20 mouse cellular contexts compared by ENCODE assay signal in the genomic region with DNA sequence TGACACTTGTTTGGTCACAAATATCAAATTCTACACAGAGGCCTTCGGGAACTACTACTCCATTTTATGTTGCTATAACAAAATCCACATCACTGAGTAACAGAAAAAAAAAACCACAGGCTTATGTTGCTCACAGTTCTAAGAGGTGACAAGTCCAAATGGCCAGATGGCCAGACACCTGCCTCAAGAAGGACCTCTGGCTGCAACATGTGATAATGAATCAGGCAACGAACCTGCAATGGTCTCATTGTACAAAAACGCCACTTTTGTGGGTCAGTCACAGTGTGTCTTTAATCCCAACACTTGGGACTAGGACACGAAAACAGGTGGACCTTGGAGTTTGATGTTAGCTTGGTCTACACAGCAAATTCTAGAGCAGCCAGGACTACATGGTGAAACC.
"Had no signal": no experiment of that assay in that cellular context is flagged by ENCODE, and none has a peak within 500 bp of the region (broad histone marks: within the 10 kb centered on the region; RNA-seq: fewer than 3 reads in every experiment).

No protein-coding gene starts in this region.

- H3K27ac ChIP-seq: limb, embryonic 12.5 days; limb, embryonic 15.5 days; liver, embryonic 14.5 days; midbrain, embryonic 10.5 days; midbrain, embryonic 13.5 days; stomach, postnatal 0 days had no signal

- H3K27me3 ChIP-seq: limb, embryonic 12.5 days; limb, embryonic 15.5 days; megakaryocyte, embryonic 14.5 days; midbrain, embryonic 13.5 days had no signal

- DNase-seq: kidney, adult 9 months; kidney, postnatal 14 days; kidney, postnatal 4 days; left cerebral cortex, postnatal 4 days; liver, postnatal 0 days; lung, embryonic 14.5 days; lung, postnatal 36 days; right cerebral cortex, adult 18-20 months; right cerebral cortex, postnatal 25 days; thymus, adult 2 months; thymus, postnatal 14 days; thymus, postnatal 4 days had no signal

- H3K4me3 ChIP-seq: limb, embryonic 12.5 days; limb, embryonic 15.5 days; megakaryocyte, embryonic 14.5 days; midbrain, embryonic 10.5 days; midbrain, embryonic 13.5 days had no signal

- ATAC-seq: liver, postnatal 0 days; lung, postnatal 0 days; midbrain, embryonic 13.5 days had no signal

- H3K4me1 ChIP-seq: limb, embryonic 12.5 days; limb, embryonic 15.5 days; megakaryocyte, embryonic 14.5 days; midbrain, embryonic 13.5 days had no signal
